Mouse (Mus musculus): Measurements from ENCODE around the gene Rad51b. TPM values are rescaled to one million over a fixed set of nuclear protein-coding genes. Genes with fewer than 3 reads are reported as not detected.

Gene Rad51b
- polyA plus RNA-seq, 1 experiment from 2014 or later: 2.7 TPM

DNA sequence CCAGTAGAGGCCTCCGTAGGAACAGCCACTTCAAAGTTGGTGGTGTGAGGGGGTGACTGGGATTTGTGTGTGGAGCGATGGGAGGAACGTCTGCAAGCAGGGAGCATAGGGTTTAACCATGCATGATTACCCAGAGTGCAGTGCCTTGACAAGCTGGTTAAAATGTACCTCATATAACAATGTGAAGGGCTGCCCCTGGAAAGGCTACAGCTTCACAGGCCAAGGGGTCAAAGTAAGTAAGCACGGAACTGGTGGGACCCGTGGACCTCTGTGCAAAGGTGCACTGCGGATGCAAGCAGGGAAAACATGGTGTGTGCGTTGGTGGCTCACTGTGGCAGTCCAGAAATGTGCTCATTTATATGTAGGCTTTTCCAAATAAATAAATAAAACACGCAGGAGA is 392.2 kb downstream of the Rad51b start:
- Histone ChIP-seq H3K4me1 (ENCODE audit: control insufficient read depth, insufficient read depth, low read depth, low read length) (no peaks in the 10 kb centered on the region), H3K9ac (ENCODE audit: low read depth, low read length) (no peak overlapping the region), H3K36me3 (ENCODE audit: control insufficient read depth, insufficient read depth, low read length) (no peaks in the 10 kb centered on the region), H3K4me3 (ENCODE audit: low read length) (no peak overlapping the region), H3K27ac (ENCODE audit: low read depth, low read length) (no peak overlapping the region), H3K27me3 (replicated peaks; ENCODE audit: control insufficient read depth, insufficient read depth, low read length) (no peaks in the 10 kb centered on the region), H3K9me3 (ENCODE audit: control insufficient read depth, low read length) (no peaks in the 10 kb centered on the region), H3K4me2 (ENCODE audit: low read length) (no peak overlapping the region)
- no peak for ATAC-seq
- WGBS: 69% methylated on average over 8 of the region's 8 CpGs

GRCm38 (mm10) chr12:79691929-79692862 is 395.1 kb downstream of the Rad51b start:
- Histone ChIP-seq H3K27me3 (replicated peaks; ENCODE audit: control insufficient read depth, insufficient read depth, low read length) (no peaks in the 10 kb centered on the region), H3K27ac (ENCODE audit: low read depth, low read length) (no peak overlapping the region), H3K9me3 (ENCODE audit: control insufficient read depth, low read length) (no peaks in the 10 kb centered on the region), H3K4me3 (ENCODE audit: low read length) (no peak overlapping the region), H3K36me3 (ENCODE audit: control insufficient read depth, insufficient read depth, low read length) (no peaks in the 10 kb centered on the region), H3K4me2 (ENCODE audit: low read length) (no peak overlapping the region), H3K4me1 (ENCODE audit: control insufficient read depth, insufficient read depth, low read depth, low read length) (no peaks in the 10 kb centered on the region), H3K9ac (ENCODE audit: low read depth, low read length) (no peak overlapping the region)
- 86% methylated on average over 14 of the region's 14 CpGs for WGBS
- no peak for ATAC-seq

DNA sequence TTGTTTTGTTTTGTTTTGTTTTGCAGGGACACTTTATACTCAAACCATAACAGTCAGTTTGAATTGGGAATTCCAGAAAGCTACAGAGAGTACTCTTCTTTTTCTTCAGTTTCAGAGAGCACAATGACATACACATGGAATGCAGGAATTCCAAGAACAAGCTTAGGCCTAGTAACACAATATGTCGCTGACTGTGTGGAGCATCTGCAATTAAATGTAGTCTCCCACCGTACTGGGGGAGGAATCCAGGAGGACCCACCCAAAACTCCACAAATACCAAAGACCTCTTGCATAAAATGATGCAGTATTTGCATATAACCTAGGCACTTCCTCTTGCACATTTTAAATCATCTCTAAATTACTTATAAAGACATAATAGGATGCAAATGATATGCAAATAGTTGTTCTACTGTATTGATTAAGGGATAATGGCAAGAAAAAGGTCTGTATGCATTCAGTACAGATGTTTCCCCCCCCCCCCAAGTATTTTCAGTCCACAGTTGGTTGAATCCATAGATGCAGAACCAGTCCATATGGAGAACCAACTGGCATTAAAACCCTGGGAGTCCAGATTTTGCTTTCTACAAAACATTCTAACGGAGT is 398.9 kb downstream of the Rad51b start:
- 40% methylated on average over 3 of the region's 3 CpGs for WGBS
- Histone ChIP-seq H3K4me2 (ENCODE audit: low read length) (no peak overlapping the region), H3K27ac (ENCODE audit: low read depth, low read length) (no peak overlapping the region), H3K9ac (ENCODE audit: low read depth, low read length) (no peak overlapping the region), H3K4me1 (ENCODE audit: control insufficient read depth, insufficient read depth, low read depth, low read length) (no peaks in the 10 kb centered on the region), H3K4me3 (ENCODE audit: low read length) (no peak overlapping the region), H3K36me3 (ENCODE audit: control insufficient read depth, insufficient read depth, low read length) (no peaks in the 10 kb centered on the region), H3K9me3 (ENCODE audit: control insufficient read depth, low read length) (no peaks in the 10 kb centered on the region), H3K27me3 (replicated peaks; ENCODE audit: control insufficient read depth, insufficient read depth, low read length) (no peaks in the 10 kb centered on the region)
- no peak for ATAC-seq

DNA sequence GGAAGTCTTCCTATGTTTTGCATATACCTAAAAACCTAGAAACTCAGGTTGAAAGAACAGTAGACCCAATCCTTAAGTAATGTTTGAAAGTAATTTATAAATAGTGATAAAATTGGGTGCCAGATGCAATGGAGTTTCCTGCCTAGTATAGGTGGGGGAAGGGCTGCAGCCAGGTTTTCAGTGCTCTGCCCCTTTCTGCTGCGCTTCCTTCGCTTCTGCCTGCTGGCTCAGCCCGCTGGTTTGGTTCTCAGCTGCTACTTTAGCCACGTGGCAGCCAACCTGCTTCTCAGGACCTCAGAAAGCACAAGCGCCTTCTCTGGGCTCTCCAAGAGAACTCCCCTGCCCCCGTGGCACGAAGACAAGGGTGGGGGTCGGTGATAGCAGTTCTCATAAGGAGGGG is 406.5 kb downstream of the Rad51b start:
- no peak overlapping the region for H3K9ac ChIP-seq (ENCODE audit: low read depth, low read length)
- no peaks in the 10 kb centered on the region for H3K27me3 ChIP-seq (replicated peaks; ENCODE audit: control insufficient read depth, insufficient read depth, low read length)
- WGBS: 45% methylated on average over 8 of the region's 8 CpGs
- H3K4me1 ChIP-seq (ENCODE audit: control insufficient read depth, insufficient read depth, low read depth, low read length): peaks cover 19% of the 10 kb centered on the region
- H3K36me3 ChIP-seq (ENCODE audit: control insufficient read depth, insufficient read depth, low read length): no peaks in the 10 kb centered on the region
- H3K9me3 ChIP-seq (ENCODE audit: control insufficient read depth, low read length): no peaks in the 10 kb centered on the region
- ATAC-seq: no peak
- no peak overlapping the region for H3K4me3 ChIP-seq (ENCODE audit: low read length)
- H3K4me2 ChIP-seq (ENCODE audit: low read length): no peak overlapping the region
- H3K27ac ChIP-seq (ENCODE audit: low read depth, low read length): no peak overlapping the region

DNA sequence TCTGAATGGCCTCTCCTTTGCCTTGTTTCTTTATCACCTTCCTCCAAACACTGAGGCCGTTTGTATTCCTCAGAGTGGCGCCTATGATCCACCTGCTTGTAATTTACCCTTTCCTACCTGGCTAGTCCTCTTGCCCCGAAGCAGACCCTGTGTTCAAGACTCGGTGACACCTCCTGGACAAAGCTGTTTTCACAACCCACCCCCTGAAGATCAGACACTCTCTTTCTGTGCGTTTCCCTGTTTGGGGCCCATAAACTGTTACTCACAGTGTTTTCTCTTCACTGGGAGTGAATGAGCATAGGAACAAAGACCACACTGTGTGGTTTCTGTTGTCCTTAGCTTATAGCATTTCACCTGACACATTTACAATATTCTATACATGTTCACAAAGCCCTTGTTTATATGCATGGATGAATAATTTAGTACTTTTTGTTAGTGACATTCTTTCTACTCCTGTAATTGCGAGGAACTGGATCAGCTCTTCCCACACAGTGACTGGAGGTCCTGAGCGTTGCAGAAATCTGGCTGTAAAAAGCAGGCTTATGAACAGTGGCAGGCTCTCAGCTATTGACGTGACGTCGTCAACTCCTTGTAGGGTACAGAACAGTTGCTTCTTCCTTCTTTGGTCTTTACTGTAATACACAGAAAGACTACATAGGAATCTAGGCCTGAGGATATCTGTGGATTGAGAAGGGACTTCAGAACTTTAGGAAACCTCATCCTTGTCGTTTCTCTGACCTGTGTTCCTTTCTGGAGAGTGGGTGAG is 408.6 kb downstream of the Rad51b start:
- Histone ChIP-seq H3K27me3 (replicated peaks; ENCODE audit: control insufficient read depth, insufficient read depth, low read length) (no peaks in the 10 kb centered on the region), H3K4me2 (ENCODE audit: low read length) (no peak overlapping the region), H3K36me3 (ENCODE audit: control insufficient read depth, insufficient read depth, low read length) (no peaks in the 10 kb centered on the region), H3K4me1 (ENCODE audit: control insufficient read depth, insufficient read depth, low read depth, low read length) (peaks cover 19% of the 10 kb centered on the region), H3K9me3 (ENCODE audit: control insufficient read depth, low read length) (no peaks in the 10 kb centered on the region), H3K9ac (ENCODE audit: low read depth, low read length) (no peak overlapping the region), H3K27ac (ENCODE audit: low read depth, low read length) (peak overlapping the region; percentile 41; the same call in 1 of the 2 replicates), H3K4me3 (ENCODE audit: low read length) (no peak overlapping the region)
- no peak for ATAC-seq
- 40% methylated on average over 11 of the region's 11 CpGs for WGBS

GRCm38 (mm10) chr12:79707565-79708422 is 410.7 kb downstream of the Rad51b start:
- Histone ChIP-seq H3K4me1 (ENCODE audit: control insufficient read depth, insufficient read depth, low read depth, low read length) (peaks cover 19% of the 10 kb centered on the region), H3K9me3 (ENCODE audit: control insufficient read depth, low read length) (no peaks in the 10 kb centered on the region), H3K4me2 (ENCODE audit: low read length) (no peak overlapping the region), H3K9ac (ENCODE audit: low read depth, low read length) (no peak overlapping the region), H3K27ac (ENCODE audit: low read depth, low read length) (no peak overlapping the region), H3K36me3 (ENCODE audit: control insufficient read depth, insufficient read depth, low read length) (no peaks in the 10 kb centered on the region), H3K27me3 (replicated peaks; ENCODE audit: control insufficient read depth, insufficient read depth, low read length) (no peaks in the 10 kb centered on the region), H3K4me3 (ENCODE audit: low read length) (no peak overlapping the region)
- ATAC-seq: peak; percentile 57
- WGBS: 52% methylated on average over 9 of the region's 9 CpGs

DNA sequence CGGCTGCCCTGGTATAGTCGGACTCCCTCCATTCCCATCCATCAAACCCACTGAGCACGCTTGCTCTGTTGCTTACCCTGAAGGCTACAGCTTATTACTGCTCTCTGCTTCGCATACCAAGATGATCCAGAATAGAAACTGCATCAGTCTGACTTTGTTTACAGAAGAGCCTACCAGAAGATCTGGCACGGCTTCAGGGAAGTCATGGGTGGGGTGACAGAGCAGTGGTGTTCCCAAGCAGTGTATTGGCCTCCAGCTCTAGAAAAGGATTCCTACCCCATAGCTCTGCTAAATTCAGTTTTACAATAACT is 411.3 kb downstream of the Rad51b start:
- Histone ChIP-seq H3K9ac (ENCODE audit: low read depth, low read length) (no peak overlapping the region), H3K27me3 (replicated peaks; ENCODE audit: control insufficient read depth, insufficient read depth, low read length) (no peaks in the 10 kb centered on the region), H3K9me3 (ENCODE audit: control insufficient read depth, low read length) (no peaks in the 10 kb centered on the region), H3K27ac (ENCODE audit: low read depth, low read length) (no peak overlapping the region), H3K4me2 (ENCODE audit: low read length) (no peak overlapping the region), H3K4me3 (ENCODE audit: low read length) (no peak overlapping the region), H3K4me1 (ENCODE audit: control insufficient read depth, insufficient read depth, low read depth, low read length) (peaks cover 19% of the 10 kb centered on the region), H3K36me3 (ENCODE audit: control insufficient read depth, insufficient read depth, low read length) (no peaks in the 10 kb centered on the region)
- WGBS: 43% methylated on average over 5 of the region's 5 CpGs
- ATAC-seq: peak; percentile 55; the same call in 1 of the 2 replicates

DNA sequence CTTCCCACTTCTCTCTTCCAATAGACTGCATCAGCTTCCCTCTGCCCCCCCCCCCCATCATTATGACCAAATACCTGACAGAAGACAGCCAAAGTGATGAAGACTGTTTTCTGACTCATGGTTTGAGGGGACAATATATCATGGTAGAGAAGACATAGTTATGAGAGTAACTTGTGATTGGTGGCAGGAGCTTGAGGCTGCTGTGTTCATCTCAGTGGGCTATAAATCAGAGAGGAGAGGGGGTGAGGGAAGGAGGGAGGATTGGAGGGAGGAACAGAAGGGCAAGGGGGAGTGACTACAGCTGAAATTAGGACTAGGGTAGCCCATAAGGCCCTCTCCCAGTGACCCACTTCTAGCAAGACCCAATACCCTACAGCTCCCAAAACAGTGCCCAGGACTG is 416.2 kb downstream of the Rad51b start:
- Histone ChIP-seq H3K4me2 (ENCODE audit: low read length) (no peak overlapping the region), H3K4me1 (ENCODE audit: control insufficient read depth, insufficient read depth, low read depth, low read length) (peaks cover 12% of the 10 kb centered on the region), H3K4me3 (ENCODE audit: low read length) (no peak overlapping the region), H3K27ac (ENCODE audit: low read depth, low read length) (no peak overlapping the region), H3K9ac (ENCODE audit: low read depth, low read length) (no peak overlapping the region), H3K9me3 (ENCODE audit: control insufficient read depth, low read length) (no peaks in the 10 kb centered on the region), H3K27me3 (replicated peaks; ENCODE audit: control insufficient read depth, insufficient read depth, low read length) (no peaks in the 10 kb centered on the region), H3K36me3 (ENCODE audit: control insufficient read depth, insufficient read depth, low read length) (no peaks in the 10 kb centered on the region)
- ATAC-seq: no peak
